Mouse (Mus musculus): ENCODE measurements around the gene Fndc11. TPM values are rescaled to one million over a fixed set of nuclear protein-coding genes. Genes with fewer than 3 reads are reported as not detected.

Gene Fndc11
- polyA plus RNA-seq, 1 experiment from 2014 or later = not detected

GRCm38 (mm10) chr2:181242314-181242665, 22.5 kb downstream of the Fndc11 start:
- Histone ChIP-seq H3K4me3 (peak overlapping the region; percentile 68), H3K36me3 (peaks cover 4% of the 10 kb centered on the region; the same call in 1 of the 2 replicates), H3K27ac (peak overlapping the region; percentile 75), H3K27me3 (ENCODE audit: insufficient read depth, poor library complexity, severe bottlenecking) (peaks cover 16% of the 10 kb centered on the region; the same call in 1 of the 2 replicates), H3K9me3 (no peaks in the 10 kb centered on the region), H3K4me1 (peaks cover 18% of the 10 kb centered on the region; the same call in 1 of the 2 replicates)
- WGBS = 71% methylated on average over 3 of the region's 3 CpGs
- DNase-seq (ENCODE audit: low spot score) = no peak

GRCm38 (mm10) chr2:181243706-181244394, 24.0 kb downstream of the Fndc11 start:
- 33% methylated on average over 11 of the region's 11 CpGs for WGBS
- Histone ChIP-seq H3K27me3 (ENCODE audit: insufficient read depth, poor library complexity, severe bottlenecking) (peaks cover 16% of the 10 kb centered on the region; the same call in 1 of the 2 replicates), H3K27ac (no peak overlapping the region), H3K9me3 (no peaks in the 10 kb centered on the region), H3K4me3 (no peak overlapping the region), H3K36me3 (no peaks in the 10 kb centered on the region; the same call in 1 of the 2 replicates), H3K4me1 (peaks cover 18% of the 10 kb centered on the region; the same call in 1 of the 2 replicates)
- no peak for DNase-seq (ENCODE audit: low spot score)

DNA sequence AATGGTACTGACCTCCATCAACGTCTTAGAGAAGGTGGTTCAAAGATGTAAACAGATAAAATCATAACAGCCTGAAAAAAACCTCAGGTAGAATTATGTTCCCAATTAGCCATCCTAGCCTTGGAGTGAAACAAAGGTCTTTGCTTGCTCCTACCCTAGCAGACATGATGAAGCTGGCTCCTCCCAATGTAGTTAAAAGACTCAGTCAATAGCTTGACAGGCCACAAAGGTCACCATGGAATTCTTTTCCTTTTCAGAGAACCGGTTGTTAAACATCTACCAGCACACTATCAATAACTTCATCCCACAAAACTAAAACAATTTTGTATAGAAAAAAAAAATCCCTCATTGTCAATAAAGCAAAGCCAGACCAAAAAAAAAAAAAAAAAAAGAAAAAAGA, 25.2 kb downstream of the Fndc11 start:
- peaks cover 8% of the 10 kb centered on the region; the same call in 1 of the 2 replicates for H3K27me3 ChIP-seq (ENCODE audit: insufficient read depth, poor library complexity, severe bottlenecking)
- no peak overlapping the region for H3K4me3 ChIP-seq
- peaks cover 18% of the 10 kb centered on the region; the same call in 1 of the 2 replicates for H3K4me1 ChIP-seq
- no peak for DNase-seq (ENCODE audit: low spot score)
- H3K27ac ChIP-seq = no peak overlapping the region
- WGBS = 48% methylated on average over 2 of the region's 2 CpGs
- no peaks in the 10 kb centered on the region for H3K9me3 ChIP-seq
- H3K36me3 ChIP-seq = no peaks in the 10 kb centered on the region

- DNase-seq (ENCODE audit: low spot score) = no peak
- H3K9me3 ChIP-seq = no peaks in the 10 kb centered on the region
- no peak overlapping the region for H3K27ac ChIP-seq
- peaks cover 28% of the 10 kb centered on the region for H3K36me3 ChIP-seq
- WGBS = 82% methylated on average over 10 of the region's 10 CpGs
- H3K27me3 ChIP-seq (ENCODE audit: insufficient read depth, poor library complexity, severe bottlenecking) = no peaks in the 10 kb centered on the region
- H3K4me1 ChIP-seq = no peaks in the 10 kb centered on the region
- no peak overlapping the region for H3K4me3 ChIP-seq
Measured at GRCm38 (mm10) chr2:181249217-181249616, 29.4 kb downstream of the Fndc11 start.

- Histone ChIP-seq H3K9me3 (no peaks in the 10 kb centered on the region), H3K4me3 (no peak overlapping the region), H3K36me3 (peaks cover 51% of the 10 kb centered on the region), H3K4me1 (no peaks in the 10 kb centered on the region), H3K27ac (no peak overlapping the region), H3K27me3 (ENCODE audit: insufficient read depth, poor library complexity, severe bottlenecking) (no peaks in the 10 kb centered on the region)
- WGBS = 86% methylated on average over 1 of the region's 1 CpGs
- no peak for DNase-seq (ENCODE audit: low spot score)
Measured at GRCm38 (mm10) chr2:181251841-181252240, 32.0 kb downstream of the Fndc11 start.

GRCm38 (mm10) chr2:181253248-181253647, 33.4 kb downstream of the Fndc11 start:
- peaks cover 62% of the 10 kb centered on the region for H3K36me3 ChIP-seq
- H3K27ac ChIP-seq = no peak overlapping the region
- H3K4me1 ChIP-seq = no peaks in the 10 kb centered on the region
- H3K4me3 ChIP-seq = no peak overlapping the region
- DNase-seq (ENCODE audit: low spot score) = no peak
- 80% methylated on average over 1 of the region's 1 CpGs for WGBS
- H3K9me3 ChIP-seq = no peaks in the 10 kb centered on the region
- H3K27me3 ChIP-seq (ENCODE audit: insufficient read depth, poor library complexity, severe bottlenecking) = no peaks in the 10 kb centered on the region

DNA sequence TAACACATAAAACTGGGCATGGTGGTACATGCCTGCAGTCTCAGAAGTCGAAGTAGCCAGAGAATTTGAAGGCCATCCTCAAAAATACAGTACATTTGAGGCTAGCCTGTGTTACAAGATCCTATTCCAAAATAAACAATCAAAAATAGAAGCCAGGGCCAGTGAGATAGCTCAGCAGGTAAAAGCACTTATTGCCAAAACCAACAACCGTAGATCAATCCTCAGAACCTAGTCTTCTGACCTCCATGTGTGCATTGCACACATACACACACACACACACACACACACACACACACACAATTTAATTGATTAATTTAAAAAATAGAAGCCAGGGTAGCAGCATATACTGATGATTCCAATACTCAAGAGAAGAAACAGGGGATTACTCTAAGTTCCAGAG, 47.0 kb downstream of the Fndc11 start:
- Histone ChIP-seq H3K9me3 (no peaks in the 10 kb centered on the region), H3K4me3 (no peak overlapping the region), H3K27ac (no peak overlapping the region), H3K36me3 (peaks cover 77% of the 10 kb centered on the region), H3K4me1 (no peaks in the 10 kb centered on the region), H3K27me3 (ENCODE audit: insufficient read depth, poor library complexity, severe bottlenecking) (no peaks in the 10 kb centered on the region)
- no peak for DNase-seq (ENCODE audit: low spot score)
- WGBS = 93% methylated on average over 2 of the region's 2 CpGs

- 89% methylated on average over 2 of the region's 2 CpGs for WGBS
- H3K4me1 ChIP-seq = no peaks in the 10 kb centered on the region
- H3K27me3 ChIP-seq (ENCODE audit: insufficient read depth, poor library complexity, severe bottlenecking) = no peaks in the 10 kb centered on the region
- no peak for DNase-seq (ENCODE audit: low spot score)
- H3K4me3 ChIP-seq = no peak overlapping the region
- no peak overlapping the region for H3K27ac ChIP-seq
- peaks cover 68% of the 10 kb centered on the region for H3K36me3 ChIP-seq
- no peaks in the 10 kb centered on the region for H3K9me3 ChIP-seq
Measured at GRCm38 (mm10) chr2:181272092-181272491, 52.3 kb downstream of the Fndc11 start.

Other genes with a start within 250 kb of the Fndc11 start
- gene Col20a1, start 233.5 kb upstream of the Fndc11 start, polyA plus RNA-seq (2016; fragmentation: Nextera tagmentation; extraction: Ambion mirVana) = 0.11 and 0.20 TPM in 2 replicates
- gene Chrna4, start 176.5 kb upstream of the Fndc11 start, polyA plus RNA-seq (2016; fragmentation: Nextera tagmentation; extraction: Ambion mirVana) = 0.17 and 1.3 TPM in 2 replicates
- 0.07 and 0.50 TPM in 2 replicates for gene Kcnq2, start 84.7 kb upstream of the Fndc11 start, polyA plus RNA-seq (2016; fragmentation: Nextera tagmentation; extraction: Ambion mirVana)
- gene Eef1a2, start 63.0 kb upstream of the Fndc11 start, polyA plus RNA-seq (2016; fragmentation: Nextera tagmentation; extraction: Ambion mirVana) = 0.95 and 2.6 TPM in 2 replicates
- 172 and 240 TPM in 2 replicates for gene Ppdpf, start 32.8 kb upstream of the Fndc11 start, polyA plus RNA-seq (2016; fragmentation: Nextera tagmentation; extraction: Ambion mirVana)
- gene Ptk6, start 17.2 kb upstream of the Fndc11 start, polyA plus RNA-seq (2016; fragmentation: Nextera tagmentation; extraction: Ambion mirVana) = not detected in 2 replicates
- gene Srms, start 6.8 kb upstream of the Fndc11 start, polyA plus RNA-seq (2016; fragmentation: Nextera tagmentation; extraction: Ambion mirVana) = 0.11 and 0.79 TPM in 2 replicates
- 1.1 and 1.3 TPM in 2 replicates for gene Helz2, start 22.0 kb downstream of the Fndc11 start, polyA plus RNA-seq (2016; fragmentation: Nextera tagmentation; extraction: Ambion mirVana)
- 13.1 and 13.2 TPM in 2 replicates for gene Gmeb2, start 68.0 kb downstream of the Fndc11 start, polyA plus RNA-seq (2016; fragmentation: Nextera tagmentation; extraction: Ambion mirVana)
- gene Stmn3, start 94.5 kb downstream of the Fndc11 start, polyA plus RNA-seq (2016; fragmentation: Nextera tagmentation; extraction: Ambion mirVana) = 0.37 and 1.0 TPM in 2 replicates
- gene Rtel1, start 99.7 kb downstream of the Fndc11 start, polyA plus RNA-seq (2016; fragmentation: Nextera tagmentation; extraction: Ambion mirVana) = 46.0 and 50.6 TPM in 2 replicates
- gene Zgpat, start 144.9 kb downstream of the Fndc11 start, polyA plus RNA-seq (2016; fragmentation: Nextera tagmentation; extraction: Ambion mirVana) = 36.9 and 38.0 TPM in 2 replicates
- gene Arfrp1, start 145.4 kb downstream of the Fndc11 start, polyA plus RNA-seq (2016; fragmentation: Nextera tagmentation; extraction: Ambion mirVana) = 64.1 and 65.6 TPM in 2 replicates
- gene Lime1, start 160.1 kb downstream of the Fndc11 start, polyA plus RNA-seq (2016; fragmentation: Nextera tagmentation; extraction: Ambion mirVana) = 16.5 and 20.5 TPM in 2 replicates
- 16.5 and 18.5 TPM in 2 replicates for gene Zbtb46, start 239.4 kb downstream of the Fndc11 start, polyA plus RNA-seq (2016; fragmentation: Nextera tagmentation; extraction: Ambion mirVana)

Measured in heart, embryonic 10.5 days (tissue).